Mouse (Mus musculus) testis, adult 2 months (tissue): ENCODE results near the gene Rin3.

Experiments
- CTCF ChIP-seq: fragments of 200-500 bp; IDR thresholded peaks from 2 replicates; pipeline ENCODE4 v1.5.1; 2012; ENCODE audit warnings: low read depth, mild to moderate bottlenecking, inconsistent platforms, low read length, moderate library complexity; ENCODE audit not compliant: control insufficient read depth, insufficient read depth, insufficient replicate concordance
- POLR2A ChIP-seq: fragments of 200-500 bp; IDR thresholded peaks from 2 replicates; pipeline ENCODE4 v1.6.1; 2012; ENCODE audit warnings: low read depth, mild to moderate bottlenecking, inconsistent platforms, low read length, moderate library complexity; ENCODE audit not compliant: control insufficient read depth

DNA sequence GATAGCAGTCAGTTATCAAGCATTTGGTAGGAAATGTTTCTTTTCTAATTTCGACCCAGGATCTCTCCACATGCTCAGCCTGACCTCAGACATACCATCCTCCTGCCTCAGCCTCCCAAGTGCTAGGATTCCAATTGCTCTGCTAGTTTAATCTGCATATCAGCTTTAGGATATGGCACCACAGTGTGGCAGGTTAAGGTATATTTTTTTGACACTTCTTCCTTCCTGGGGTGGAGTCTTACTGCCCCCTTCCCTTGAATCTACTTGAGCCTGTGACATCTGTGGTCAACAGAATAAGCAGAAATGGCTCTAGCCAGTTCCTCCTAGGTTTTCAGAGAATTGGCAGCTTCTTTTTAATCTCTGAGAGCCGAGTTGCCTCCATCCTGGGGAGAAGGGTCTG lies 56.2 kb downstream of the Rin3 start:
- TF ChIP-seq POLR2A (no peak), CTCF (no peak)
